Mouse (Mus musculus) monocyte, adult 2 months (primary cell): ENCODE data around the gene Fbxo40.

Experiments used
- DNase-seq, 2 experiments: peaks; one replicate each; pipeline ENCODE4 v3.0.0; 2022; ENCODE audit warnings: low spot score in 2 of 2, low read depth in 1 of 2

Gene Fbxo40

GRCm38 (mm10) chr16:36947646-36948197, 42.5 kb downstream of the Fbxo40 start:
- DNase-seq, result no peak

- no peak for DNase-seq
These were observed 43.7 kb downstream of the Fbxo40 start for GRCm38 (mm10) chr16:36946459-36947159.

- no peak for DNase-seq
These were observed 45.3 kb downstream of the Fbxo40 start for GRCm38 (mm10) chr16:36944895-36945424.

GRCm38 (mm10) chr16:36943591-36943990, 46.7 kb downstream of the Fbxo40 start:
- no peak for DNase-seq

GRCm38 (mm10) chr16:36941895-36942294, 48.4 kb downstream of the Fbxo40 start:
- no peak for DNase-seq

GRCm38 (mm10) chr16:36941137-36941727, 49.0 kb downstream of the Fbxo40 start:
- peak in 1 of 2 experiments; percentile 40 for DNase-seq

GRCm38 (mm10) chr16:36935814-36936213, 54.5 kb downstream of the Fbxo40 start:
- DNase-seq, result peak in 1 of 2 experiments; percentile 34

- DNase-seq, result peak; percentile 56 to 68
These were observed 55.2 kb downstream of the Fbxo40 start, which contains the start of gene Hcls1 for GRCm38 (mm10) chr16:36934841-36935620. Gene Hcls1, plus strand, starts transcription at chr16:36934983.

- DNase-seq, result no peak
These were observed 56.0 kb downstream of the Fbxo40 start for GRCm38 (mm10) chr16:36934131-36934840.

- no peak for DNase-seq
These were observed 57.7 kb downstream of the Fbxo40 start for GRCm38 (mm10) chr16:36932546-36932945.

GRCm38 (mm10) chr16:36931976-36932375, 58.3 kb downstream of the Fbxo40 start:
- DNase-seq, result no peak

GRCm38 (mm10) chr16:36931381-36931780, 58.9 kb downstream of the Fbxo40 start:
- DNase-seq, result no peak

- DNase-seq, result peak in 1 of 2 experiments; percentile 51
These were observed 59.8 kb downstream of the Fbxo40 start for GRCm38 (mm10) chr16:36930231-36931136.

- DNase-seq, result no peak
These were observed 61.1 kb downstream of the Fbxo40 start for GRCm38 (mm10) chr16:36929216-36929615.

GRCm38 (mm10) chr16:36928106-36928500, 62.2 kb downstream of the Fbxo40 start:
- no peak for DNase-seq

- DNase-seq, result no peak
These were observed 62.7 kb downstream of the Fbxo40 start for GRCm38 (mm10) chr16:36927495-36928105.

GRCm38 (mm10) chr16:36926514-36927447, 63.5 kb downstream of the Fbxo40 start:
- no peak for DNase-seq

- no peak for DNase-seq
These were observed 64.5 kb downstream of the Fbxo40 start for GRCm38 (mm10) chr16:36925797-36926196.
